Mouse (Mus musculus): ENCODE measurements at regions not wholly inside any gene's neighbourhood (a gene's known extent, or its start where the extent isn't known, plus 50 kb on each side); places are given as distances from the start of the nearest gene placed in this dataset.
A peak's percentile ranks its signal among the peaks of the same experiment; 100 is the strongest.
"Not testable (repeated sequence)": the region's sequence is repeated elsewhere in the genome, so short reads cannot be mapped to it uniquely, and the experiment has no call there.

- DNase-seq, result not testable (repeated sequence)
These were observed 475.7 kb upstream of the Gulo start for GRCm38 (mm10) chr14:66484751-66485150.

DNA sequence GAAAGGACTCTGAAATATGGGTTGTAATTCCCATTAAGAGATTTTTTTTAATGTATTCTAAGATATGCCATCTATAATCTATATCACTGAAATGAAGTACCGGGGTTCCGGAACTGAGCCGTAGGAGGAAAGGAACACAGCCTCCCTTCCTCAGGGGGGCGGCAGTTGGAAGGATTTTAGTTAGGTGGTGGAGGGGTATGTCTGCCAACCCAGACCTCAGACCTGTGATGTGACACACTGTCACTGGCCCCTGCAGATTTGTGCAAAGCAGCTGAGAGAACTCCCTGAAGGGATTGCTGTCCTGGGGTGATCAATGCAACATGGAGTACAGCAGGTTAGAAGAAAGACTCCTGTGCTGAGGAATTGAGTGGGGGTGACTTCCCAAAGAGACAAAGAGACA, 470.2 kb upstream of the Gulo start:
- no peak for DNase-seq

- DNase-seq, result no peak
These were observed 469.6 kb upstream of the Gulo start for GRCm38 (mm10) chr14:66478562-66478961.

DNA sequence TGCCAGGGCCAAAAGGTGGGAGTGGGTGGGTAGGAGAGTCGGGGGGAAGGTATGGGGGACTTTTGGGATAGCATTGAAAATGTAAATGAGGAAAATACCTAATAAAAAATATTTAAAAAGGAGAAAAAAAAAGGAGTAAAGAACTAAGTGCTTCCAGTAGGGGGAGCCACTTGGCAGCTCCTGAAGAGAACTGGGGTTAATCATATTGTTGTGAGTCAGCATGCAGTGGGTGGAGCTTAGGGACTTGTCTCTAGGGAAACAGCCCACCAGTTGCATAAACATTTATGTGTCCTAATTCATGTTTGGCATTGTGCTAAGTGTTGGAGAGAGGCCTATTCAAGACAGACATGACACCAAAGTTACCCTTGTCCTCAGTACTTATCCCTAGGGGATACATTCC, 466.0 kb upstream of the Gulo start:
- peak; percentile 25 for DNase-seq

GRCm38 (mm10) chr14:66473251-66473550, 464.2 kb upstream of the Gulo start:
- DNase-seq, result no peak

DNA sequence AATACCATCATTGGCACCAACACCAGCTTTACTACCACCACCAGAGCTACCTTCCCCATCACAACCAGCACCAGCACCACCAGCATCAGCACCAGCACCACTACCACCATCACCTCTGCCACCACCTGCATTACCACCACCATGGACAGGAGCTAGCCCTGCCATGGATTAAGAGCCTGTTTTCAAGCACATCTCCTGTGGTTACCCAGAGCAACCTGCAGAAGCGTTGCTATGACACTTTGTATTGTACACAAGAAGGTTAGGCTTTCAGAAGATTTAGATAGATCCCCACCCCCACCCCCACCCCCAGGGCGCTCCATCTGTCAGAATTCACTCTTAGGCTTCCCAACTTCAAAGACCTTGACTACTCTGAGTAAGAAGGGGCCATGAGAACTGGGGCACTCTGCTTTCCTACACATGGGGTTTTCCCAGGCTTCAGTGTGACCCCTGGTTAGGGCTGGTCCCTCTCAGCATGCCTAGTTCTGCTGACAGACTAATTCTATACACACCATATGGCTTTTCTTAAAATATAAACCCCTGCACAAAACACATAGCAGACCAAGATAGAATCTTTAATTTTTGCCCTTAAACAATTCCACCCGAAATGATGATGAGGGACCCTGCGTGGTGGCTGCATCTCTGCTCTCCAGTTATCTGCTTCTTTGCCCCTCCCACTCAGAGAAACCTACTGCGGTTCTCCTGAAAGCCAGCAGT, 463.7 kb upstream of the Gulo start:
- DNase-seq, result no peak

DNA sequence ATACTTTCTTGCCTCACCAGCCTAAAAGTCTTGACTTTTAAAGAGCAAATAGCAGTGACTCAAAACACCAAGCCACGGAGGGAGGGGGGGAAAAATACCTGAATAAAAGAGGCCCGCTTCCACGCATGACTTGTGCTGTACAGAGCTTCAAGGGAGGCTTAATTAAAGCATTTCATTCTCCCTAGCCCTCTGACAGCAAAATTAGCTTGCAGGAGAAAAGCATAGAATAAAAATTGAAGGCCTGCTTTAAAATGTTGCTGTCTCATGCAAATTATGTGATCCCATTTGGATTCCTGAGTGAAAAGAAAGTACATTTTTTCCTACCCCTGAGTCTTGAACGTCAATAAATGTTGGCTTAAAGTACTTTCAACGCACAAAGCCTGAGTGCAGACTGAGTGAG, 453.1 kb upstream of the Gulo start:
- no peak for DNase-seq

GRCm38 (mm10) chr14:66460795-66461194, 451.8 kb upstream of the Gulo start:
- no peak for DNase-seq

GRCm38 (mm10) chr14:66458696-66459095, 449.7 kb upstream of the Gulo start:
- no peak for DNase-seq

- no peak for DNase-seq
These were observed 448.3 kb upstream of the Gulo start for GRCm38 (mm10) chr14:66457300-66457699.

DNA sequence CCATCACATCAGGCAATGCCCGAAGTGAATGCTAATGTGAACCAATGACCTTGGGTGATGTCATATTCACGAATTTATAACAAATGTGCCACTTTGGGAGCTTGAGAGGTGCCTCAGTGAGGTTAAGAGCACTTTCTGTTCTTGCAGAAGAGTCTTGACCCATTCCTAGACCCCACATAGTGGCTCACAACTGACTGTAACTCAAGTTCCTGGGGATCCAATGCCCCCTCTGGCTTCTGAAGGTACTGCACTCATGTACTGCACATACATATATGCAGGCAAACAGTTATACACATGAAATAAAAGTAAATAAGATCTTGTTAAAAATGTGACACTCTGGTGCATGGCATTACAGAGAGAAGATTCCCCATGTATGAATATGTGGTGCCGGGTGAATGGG, 443.8 kb upstream of the Gulo start:
- no peak for DNase-seq

- no peak for DNase-seq
These were observed 441.3 kb upstream of the Gulo start for GRCm38 (mm10) chr14:66450351-66450750.

- DNase-seq, result no peak
These were observed 433.6 kb upstream of the Gulo start for GRCm38 (mm10) chr14:66442576-66442975.

- no peak for DNase-seq
These were observed 432.8 kb upstream of the Gulo start for GRCm38 (mm10) chr14:66441825-66442224.

GRCm38 (mm10) chr14:66438572-66438971, 429.6 kb upstream of the Gulo start:
- no peak for DNase-seq

DNA sequence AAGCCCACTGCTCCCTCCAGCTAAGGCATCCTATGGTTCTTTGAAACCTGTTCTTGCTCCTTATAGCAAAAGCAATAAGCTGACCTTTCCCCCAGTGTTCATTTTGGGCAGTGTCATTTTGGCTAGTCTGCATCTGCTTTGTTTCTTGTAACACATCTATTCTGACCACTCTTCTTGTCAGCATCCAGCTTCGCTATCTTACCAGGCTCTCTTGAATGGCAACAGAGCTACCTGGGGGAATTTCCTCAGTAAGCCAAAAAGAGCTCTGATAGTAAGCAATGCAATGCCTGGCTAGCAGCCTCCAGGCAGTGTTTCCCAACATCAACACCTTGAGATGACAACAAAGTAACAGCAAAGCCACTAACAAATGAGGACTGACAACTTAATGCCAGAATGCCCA, 429.0 kb upstream of the Gulo start:
- no peak for DNase-seq

GRCm38 (mm10) chr14:66431630-66432029, 422.6 kb upstream of the Gulo start:
- DNase-seq, result no peak

GRCm38 (mm10) chr14:66424141-66424540, 415.1 kb upstream of the Gulo start:
- no peak for DNase-seq
